Mouse (Mus musculus): ENCODE results near the gene Gm49380. TPM values are rescaled to one million over a fixed set of nuclear protein-coding genes. Genes with fewer than 3 reads are reported as not detected.

The Gm49380 gene
- polyA plus RNA-seq, 1 experiment from 2014 or later, result not detected

GRCm38 (mm10) chr9:44045158-44045883, 68.0 kb downstream of the Gm49380 start:
- Histone ChIP-seq H3K4me1 (replicated peaks; ENCODE audit: insufficient read depth, low read length) (peaks cover 11% of the 10 kb centered on the region; the same call in 1 of the 2 replicates), H3K27ac (no peak overlapping the region), H3K9me3 (replicated peaks; ENCODE audit: low read length) (no peaks in the 10 kb centered on the region), H3K9ac (ENCODE audit: low read depth, low read length) (no peak overlapping the region), H3K4me2 (ENCODE audit: low read length) (no peak overlapping the region), H3K36me3 (ENCODE audit: insufficient read depth, low read length) (no peaks in the 10 kb centered on the region), H3K4me3 (replicated peaks; ENCODE audit: low read depth, low read length) (no peak overlapping the region), H3K27me3 (ENCODE audit: insufficient read depth, low read length) (peaks cover 9% of the 10 kb centered on the region)
- no peak for ATAC-seq (replicated peaks; ENCODE audit: low FRiP score, low read depth)
- WGBS, result 77% methylated on average over 3 of the region's 3 CpGs
- no peak for DNase-seq (ENCODE audit: low spot score)
- TF ChIP-seq CTCF (IDR thresholded peaks at IDR 0.05; ENCODE audit: low read depth), result no peak

DNA sequence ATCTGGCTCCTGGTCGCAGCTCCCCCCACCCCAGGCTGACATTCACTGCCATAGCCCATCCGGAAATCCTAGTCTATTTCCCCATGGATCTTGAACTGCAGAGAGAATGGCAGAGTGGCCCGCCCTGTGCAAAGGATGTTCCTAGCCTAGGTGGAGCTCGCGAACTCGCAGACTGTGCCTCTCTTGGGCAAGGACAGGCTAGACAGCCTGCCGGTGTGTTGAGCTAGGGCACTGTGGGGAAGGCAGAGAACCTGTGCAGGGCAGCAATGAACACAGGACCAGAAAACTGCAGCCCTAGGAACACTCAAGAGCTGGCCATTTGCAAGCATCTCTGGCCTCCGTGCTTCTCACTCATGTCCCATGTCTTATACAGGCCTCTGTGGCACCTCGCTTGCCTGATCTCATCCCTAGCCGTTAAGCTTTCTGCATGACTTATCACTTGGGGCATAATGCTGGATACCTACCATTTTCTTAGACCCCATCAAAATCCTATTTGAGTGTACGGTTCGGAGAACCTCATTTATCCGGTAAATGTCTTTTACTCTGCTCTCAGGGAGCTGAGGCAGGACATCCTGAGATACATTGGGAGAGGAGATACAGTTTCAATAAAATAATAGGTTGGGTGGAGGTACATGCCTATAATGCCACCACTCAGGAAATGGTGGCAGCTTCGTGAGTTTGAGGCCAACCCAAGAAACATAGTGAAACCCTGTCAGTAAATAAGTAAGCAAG, 68.7 kb downstream of the Gm49380 start:
- Histone ChIP-seq H3K4me3 (replicated peaks; ENCODE audit: low read depth, low read length) (peak overlapping the region; percentile 36), H3K4me2 (ENCODE audit: low read length) (peak overlapping the region; percentile 61), H3K4me1 (replicated peaks; ENCODE audit: insufficient read depth, low read length) (peaks cover 11% of the 10 kb centered on the region; the same call in 1 of the 2 replicates), H3K9me3 (replicated peaks; ENCODE audit: low read length) (no peaks in the 10 kb centered on the region), H3K27me3 (ENCODE audit: insufficient read depth, low read length) (peaks cover 9% of the 10 kb centered on the region), H3K9ac (ENCODE audit: low read depth, low read length) (no peak overlapping the region), H3K36me3 (ENCODE audit: insufficient read depth, low read length) (no peaks in the 10 kb centered on the region), H3K27ac (no peak overlapping the region)
- WGBS, result 47% methylated on average over 14 of the region's 14 CpGs
- no peak for ATAC-seq (replicated peaks; ENCODE audit: low FRiP score, low read depth)
- DNase-seq (ENCODE audit: low spot score), result no peak
- TF ChIP-seq CTCF (IDR thresholded peaks at IDR 0.05; ENCODE audit: low read depth), result no peak

GRCm38 (mm10) chr9:44043708-44044425, 69.4 kb downstream of the Gm49380 start:
- Histone ChIP-seq H3K4me1 (replicated peaks; ENCODE audit: insufficient read depth, low read length) (peaks cover 11% of the 10 kb centered on the region; the same call in 1 of the 2 replicates), H3K9me3 (replicated peaks; ENCODE audit: low read length) (no peaks in the 10 kb centered on the region), H3K27ac (no peak overlapping the region), H3K27me3 (ENCODE audit: insufficient read depth, low read length) (peaks cover 9% of the 10 kb centered on the region), H3K4me3 (replicated peaks; ENCODE audit: low read depth, low read length) (peak overlapping the region; percentile 36), H3K9ac (ENCODE audit: low read depth, low read length) (peak overlapping the region; percentile 44), H3K36me3 (ENCODE audit: insufficient read depth, low read length) (no peaks in the 10 kb centered on the region), H3K4me2 (ENCODE audit: low read length) (peak overlapping the region; percentile 61)
- TF ChIP-seq CTCF (IDR thresholded peaks at IDR 0.05; ENCODE audit: low read depth), result no peak
- ATAC-seq (replicated peaks; ENCODE audit: low FRiP score, low read depth) (no peak), DNase-seq (ENCODE audit: low spot score) (no peak)
- 5% methylated on average over 22 of the region's 23 CpGs for WGBS

DNA sequence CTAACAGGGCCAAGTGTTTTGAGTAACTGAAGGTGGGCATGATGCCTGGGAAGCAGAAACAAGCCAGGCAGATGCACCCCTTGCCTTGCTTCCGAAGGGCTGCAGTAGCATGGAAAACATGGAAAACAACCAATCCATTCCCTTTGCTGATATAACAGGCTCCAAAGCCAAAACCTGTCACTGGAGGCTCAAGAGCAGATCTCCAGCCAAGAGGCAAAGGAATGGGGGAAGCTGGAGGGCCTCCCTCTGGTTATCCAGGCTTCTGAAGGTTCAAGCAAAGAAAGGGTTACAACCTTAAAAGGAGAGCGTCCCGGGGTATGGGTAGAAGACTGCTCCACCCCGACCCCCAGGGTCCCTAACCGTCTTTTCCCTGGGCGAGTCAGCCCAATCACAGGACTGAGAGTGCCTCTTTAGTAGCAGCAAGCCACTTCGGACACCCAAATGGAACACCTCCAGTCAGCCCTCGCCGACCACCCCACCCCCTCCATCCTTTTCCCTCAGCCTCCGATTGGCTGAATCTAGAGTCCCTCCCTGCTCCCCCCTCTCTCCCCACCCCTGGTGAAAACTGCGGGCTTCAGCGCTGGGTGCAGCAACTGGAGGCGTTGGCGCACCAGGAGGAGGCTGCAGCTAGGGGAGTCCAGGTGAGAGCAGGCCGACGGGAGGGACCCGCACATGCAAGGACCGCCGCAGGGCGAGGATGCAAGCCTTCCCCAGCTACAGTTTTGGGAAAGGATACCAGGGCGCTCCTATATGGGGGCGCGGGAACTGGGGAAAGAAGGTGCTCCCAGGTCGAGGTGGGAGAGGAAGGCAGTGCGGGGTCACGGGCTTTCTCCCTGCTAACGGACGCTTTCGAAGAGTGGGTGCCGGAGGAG, 70.2 kb downstream of the Gm49380 start, which contains the start of gene Thy1:
Gene Thy1, plus strand, starts transcription at position 549 of the 872 bp plus-strand sequence.
- no peaks in the 10 kb centered on the region for H3K9me3 ChIP-seq (replicated peaks; ENCODE audit: low read length)
- peak within 1 kb of the TSS; percentile 36 for H3K4me3 ChIP-seq (replicated peaks; ENCODE audit: low read depth, low read length)
- 1% methylated on average over 30 of the region's 30 CpGs for WGBS
- 0 out of 2 replicates have a peak, but pooled peaks have one; percentile 4 for TF ChIP-seq CTCF (IDR thresholded peaks at IDR 0.05; ENCODE audit: low read depth)
- H3K4me2 ChIP-seq (ENCODE audit: low read length), result peak within 1 kb of the TSS; percentile 61
- peaks cover 9% of the 10 kb centered on the region for H3K27me3 ChIP-seq (ENCODE audit: insufficient read depth, low read length)
- H3K36me3 ChIP-seq (ENCODE audit: insufficient read depth, low read length), result no peaks in the 10 kb centered on the region
- DNase-seq (ENCODE audit: low spot score) (peak; percentile 70), ATAC-seq (replicated peaks; ENCODE audit: low FRiP score, low read depth) (peak; percentile 60; the same call in 1 of the 2 replicates)
- peaks cover 11% of the 10 kb centered on the region; the same call in 1 of the 2 replicates for H3K4me1 ChIP-seq (replicated peaks; ENCODE audit: insufficient read depth, low read length)
- peak within 1 kb of the TSS; percentile 44 for H3K9ac ChIP-seq (ENCODE audit: low read depth, low read length)
- no peak within 1 kb of the TSS for H3K27ac ChIP-seq

DNA sequence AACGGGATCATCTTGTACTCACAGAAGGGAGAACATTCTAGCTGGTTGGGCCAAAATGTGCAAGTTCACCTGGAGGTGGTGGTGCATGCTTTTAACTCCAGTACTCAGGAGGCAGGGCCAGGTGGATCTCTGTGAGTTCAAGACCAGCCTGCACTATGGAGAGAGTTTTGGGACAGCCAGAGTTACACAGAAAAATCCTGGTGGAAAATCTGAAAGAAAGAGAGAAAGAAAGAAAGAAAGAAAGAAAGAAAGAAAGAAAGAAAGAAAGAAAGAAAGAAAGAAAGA, 71.0 kb downstream of the Gm49380 start:
- 69% methylated on average over 1 of the region's 1 CpGs for WGBS
- no peak for TF ChIP-seq CTCF (IDR thresholded peaks at IDR 0.05; ENCODE audit: low read depth)
- no peaks in the 10 kb centered on the region for H3K9me3 ChIP-seq (replicated peaks; ENCODE audit: low read length)

More for the DNA sequence above, 71.0 kb downstream of the Gm49380 start:
- no peak for DNase-seq (ENCODE audit: low spot score)
- Histone ChIP-seq H3K4me2 (ENCODE audit: low read length) (no peak overlapping the region), H3K27ac (no peak overlapping the region), H3K4me3 (replicated peaks; ENCODE audit: low read depth, low read length) (no peak overlapping the region), H3K4me1 (replicated peaks; ENCODE audit: insufficient read depth, low read length) (peaks cover 11% of the 10 kb centered on the region; the same call in 1 of the 2 replicates), H3K36me3 (ENCODE audit: insufficient read depth, low read length) (no peaks in the 10 kb centered on the region), H3K9ac (ENCODE audit: low read depth, low read length) (no peak overlapping the region), H3K27me3 (ENCODE audit: insufficient read depth, low read length) (peaks cover 9% of the 10 kb centered on the region)
- no peak for ATAC-seq (replicated peaks; ENCODE audit: low FRiP score, low read depth)
